Mouse (Mus musculus) megakaryocyte, embryonic 14.5 days (primary cell): Measurements from ENCODE around the gene Scgb1b24. TPM values are rescaled to one million over a fixed set of nuclear protein-coding genes. Genes with fewer than 3 reads are reported as not detected.
A peak's percentile ranks its signal among the peaks of the same experiment; 100 is the strongest.

Experiments
- H3K27me3 ChIP-seq: replicated peaks from 2 replicates; pipeline ENCODE3; 2012; ENCODE audit warnings: inconsistent platforms
- H3K36me3 ChIP-seq: replicated peaks from 2 replicates; pipeline ENCODE3; 2012; ENCODE audit warnings: low read length, inconsistent platforms, mixed read lengths
- H3K4me1 ChIP-seq: 2 replicates; pipeline ENCODE4 v1.6.1; 2012; ENCODE audit warnings: inconsistent platforms
- H3K4me3 ChIP-seq: replicated peaks from 2 replicates; pipeline ENCODE3; 2012; ENCODE audit warnings: moderate library complexity, mild to moderate bottlenecking, inconsistent platforms
- H3K9me3 ChIP-seq: 2 replicates; pipeline ENCODE4 v1.6.1; 2012; ENCODE audit warnings: inconsistent platforms
- FLI1 ChIP-seq: IDR thresholded peaks from 2 replicates; pipeline ENCODE4 v1.6.1; 2012; ENCODE audit warnings: low read length, inconsistent platforms, mixed read lengths
- GATA1 ChIP-seq: IDR thresholded peaks from 3 replicates; pipeline ENCODE4 v1.6.1; 2012; ENCODE audit warnings: mixed read lengths, low read length, inconsistent platforms, borderline replicate concordance
- polyA plus RNA-seq: library from polyadenylated mRNA; stranded (reverse); fragments of >175 nt; gene quantifications from 2 replicates; pipeline ENCODE4 v1.2.3, GENCODE M21; 2012; ENCODE audit warnings: low replicate concordance; ENCODE audit not compliant: insufficient read depth

Gene Scgb1b24
- not detected in 2 replicates for polyA plus RNA-seq

- peaks cover 52% of the 10 kb centered on the region for H3K9me3 ChIP-seq
Observed at GRCm38 (mm10) chr7:33743499-33743898, at the start of gene Scgb1b24. TSS of gene Scgb1b24 (plus strand) at chr7:33743799.

GRCm38 (mm10) chr7:33739212-33739611 lies 4.4 kb upstream of the Scgb1b24 start, which contains the start of gene Scgb2b24:
TSS of gene Scgb2b24 (minus strand) at chr7:33739312.
- Histone ChIP-seq H3K27me3 (no peaks in the 10 kb centered on the region), H3K4me3 (peak within 1 kb of the TSS; percentile 2), H3K4me1 (no peaks in the 10 kb centered on the region), H3K36me3 (no peaks in the 10 kb centered on the region), H3K9me3 (peaks cover 78% of the 10 kb centered on the region)
- TF ChIP-seq GATA1 = no peak
- no peak for TF ChIP-seq FLI1

More at GRCm38 (mm10) chr7:33743499-33743898, at the start of gene Scgb1b24:
- Histone ChIP-seq H3K4me3 (no peak within 1 kb of the TSS), H3K27me3 (no peaks in the 10 kb centered on the region), H3K36me3 (no peaks in the 10 kb centered on the region), H3K4me1 (no peaks in the 10 kb centered on the region)
- TF ChIP-seq FLI1 = no peak
- TF ChIP-seq GATA1 = no peak

Other genes with a start within 250 kb of the Scgb1b24 start
- not detected in 2 replicates for gene Scgb2b21, start 223.3 kb upstream of the Scgb1b24 start, polyA plus RNA-seq
- not detected in 2 replicates for gene Scgb2b24, start 4.5 kb upstream of the Scgb1b24 start, polyA plus RNA-seq
- gene Scgb2b26, start 201.2 kb downstream of the Scgb1b24 start, polyA plus RNA-seq = not detected in 2 replicates